Mouse (Mus musculus) heart, adult 9 months (tissue): ENCODE data around the gene B4galt5.
A peak's percentile ranks its signal among the peaks of the same experiment; 100 is the strongest.
"Not testable (repeated sequence)": the region's sequence is repeated elsewhere in the genome, so short reads cannot be mapped to it uniquely, and the experiment has no call there.

Source experiments
- DNase-seq, 2 experiments: peaks; one replicate each; pipeline ENCODE4 v3.0.0; 2022; ENCODE audit warnings: low spot score in 2 of 2

Gene B4galt5

GRCm38 (mm10) chr2:167348376-167349282, at the start of gene B4galt5:
TSS of gene B4galt5 (minus strand) at chr2:167349183.
- peak; percentile 26 to 40 for DNase-seq

DNA sequence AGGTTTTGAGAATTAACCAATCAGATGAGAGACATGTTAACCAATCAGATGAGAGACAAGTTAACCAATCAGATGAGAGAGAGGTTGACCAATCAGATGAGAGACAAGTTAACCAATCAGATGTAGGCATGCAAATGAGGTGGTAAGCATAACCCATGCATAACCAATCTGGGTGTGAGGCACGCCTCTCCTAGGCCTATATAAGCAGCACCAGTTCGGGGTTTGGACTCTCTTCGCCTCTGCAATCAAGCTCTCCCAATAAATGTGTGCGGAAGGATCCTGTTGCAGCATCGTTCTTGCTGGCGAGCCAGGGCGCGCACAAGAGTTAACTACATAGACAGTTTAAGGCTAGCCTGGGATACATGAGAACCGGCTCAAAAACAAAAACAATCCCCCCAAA, 47.4 kb upstream of the B4galt5 start:
- DNase-seq, result not testable (repeated sequence)

- DNase-seq, result no peak
These were observed 45.4 kb upstream of the B4galt5 start for GRCm38 (mm10) chr2:167394426-167394825.

DNA sequence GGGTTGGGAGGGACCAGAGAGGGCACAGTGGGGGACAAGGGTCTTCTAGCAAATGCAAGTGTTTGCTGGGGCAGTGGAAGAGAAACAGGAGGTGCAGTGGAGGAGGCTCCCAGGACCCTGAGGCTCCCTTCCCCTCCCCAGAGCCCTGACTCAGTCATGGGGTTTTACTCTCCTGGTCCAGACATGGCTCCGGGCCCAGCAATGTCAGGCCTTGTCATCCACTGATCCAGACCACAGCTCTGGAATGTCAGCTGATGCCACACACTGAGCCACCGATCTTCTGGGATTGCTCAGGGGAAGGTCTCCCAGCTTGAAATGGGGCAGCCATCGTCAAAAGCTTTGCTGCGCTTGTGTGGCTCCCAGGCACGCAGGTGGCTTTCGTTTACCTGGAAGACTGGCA, 38.0 kb upstream of the B4galt5 start:
- no peak for DNase-seq

- peak; percentile 62 to 75 for DNase-seq
These were observed 37.5 kb upstream of the B4galt5 start for GRCm38 (mm10) chr2:167386456-167386855.

GRCm38 (mm10) chr2:167383666-167384083, 34.7 kb upstream of the B4galt5 start:
- peak; percentile 79 to 85 for DNase-seq

DNA sequence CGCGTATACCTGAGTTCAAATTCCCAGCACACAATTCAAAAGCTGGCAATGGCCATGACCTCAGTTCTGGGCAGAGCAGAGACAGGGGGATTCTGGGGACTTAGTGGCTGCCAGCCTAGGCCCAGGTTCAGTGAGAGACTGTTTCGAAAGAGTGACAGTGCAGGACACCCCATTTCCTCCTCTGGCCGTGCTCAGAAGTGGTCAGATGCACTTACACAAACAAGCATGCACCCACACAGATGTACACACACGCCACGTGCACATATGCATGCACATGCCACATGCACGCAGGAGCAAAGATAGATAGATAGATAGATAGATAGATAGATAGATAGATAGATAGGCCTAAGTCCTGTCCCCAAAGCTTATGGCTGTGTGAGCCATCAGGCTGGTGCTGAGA, 33.4 kb upstream of the B4galt5 start:
- no peak for DNase-seq

- no peak for DNase-seq
These were observed 32.6 kb upstream of the B4galt5 start for GRCm38 (mm10) chr2:167381596-167381995.

- DNase-seq, result no peak
These were observed 31.8 kb upstream of the B4galt5 start for GRCm38 (mm10) chr2:167380615-167381285.

DNA sequence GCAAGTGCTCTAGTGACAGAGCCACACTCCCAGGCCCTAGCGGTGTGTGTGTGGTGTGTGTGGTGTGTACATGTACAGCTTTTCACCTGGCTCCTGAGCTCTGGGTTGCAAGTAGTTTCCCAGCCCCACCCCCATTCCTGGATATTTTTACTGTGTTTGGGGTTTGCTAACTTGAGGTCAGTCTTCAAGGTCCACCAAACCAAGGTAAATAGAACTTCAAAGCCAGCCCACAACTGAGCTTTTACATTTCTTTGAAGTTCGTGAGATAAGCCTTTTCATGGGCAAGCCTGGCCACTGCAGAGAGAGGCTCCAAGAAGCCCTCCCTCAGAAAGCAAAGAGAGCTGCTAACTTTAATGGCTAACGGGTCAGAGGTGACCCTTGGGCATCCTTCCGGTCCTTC, 30.0 kb upstream of the B4galt5 start:
- no peak for DNase-seq

DNA sequence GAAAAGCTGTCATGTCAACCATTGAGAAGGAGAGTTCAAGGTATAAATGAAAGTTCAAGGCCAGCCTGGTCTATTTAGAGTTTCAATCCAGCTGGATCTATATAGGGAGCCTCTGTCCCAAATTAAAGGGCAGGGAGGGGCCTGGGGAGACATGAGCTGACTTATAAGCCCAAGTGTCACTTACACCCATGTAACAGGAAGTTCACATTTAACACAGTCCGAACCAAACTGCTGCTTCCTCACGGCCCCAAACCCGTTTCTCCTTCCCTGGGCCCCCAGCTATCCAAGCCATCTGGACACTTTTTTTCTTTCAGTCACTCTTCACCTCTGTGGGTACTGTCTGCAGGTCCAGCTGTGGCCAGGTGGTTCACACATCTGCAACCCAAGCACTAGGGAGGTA, 28.7 kb upstream of the B4galt5 start:
- DNase-seq, result no peak

DNA sequence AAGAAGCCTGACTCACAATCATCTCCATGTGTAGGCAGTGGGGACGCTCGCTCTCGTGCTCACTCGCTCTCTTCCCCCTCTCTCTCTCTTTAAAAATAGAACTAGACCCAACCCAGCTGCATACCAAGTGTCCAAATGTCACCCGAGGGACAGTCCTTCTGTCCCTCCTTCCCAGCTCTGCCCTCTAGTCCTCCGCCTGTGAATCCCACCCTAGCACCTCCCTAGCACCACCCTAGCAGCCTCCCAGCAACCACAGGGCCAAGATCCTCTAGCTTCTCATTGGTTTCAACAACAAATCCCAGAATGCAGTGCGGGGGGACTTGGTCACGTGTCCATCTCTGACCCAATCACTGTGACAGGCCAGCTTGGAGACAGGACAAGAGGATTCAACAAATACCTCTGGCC, 27.2 kb upstream of the B4galt5 start:
- DNase-seq, result peak; percentile 65 to 71

DNA sequence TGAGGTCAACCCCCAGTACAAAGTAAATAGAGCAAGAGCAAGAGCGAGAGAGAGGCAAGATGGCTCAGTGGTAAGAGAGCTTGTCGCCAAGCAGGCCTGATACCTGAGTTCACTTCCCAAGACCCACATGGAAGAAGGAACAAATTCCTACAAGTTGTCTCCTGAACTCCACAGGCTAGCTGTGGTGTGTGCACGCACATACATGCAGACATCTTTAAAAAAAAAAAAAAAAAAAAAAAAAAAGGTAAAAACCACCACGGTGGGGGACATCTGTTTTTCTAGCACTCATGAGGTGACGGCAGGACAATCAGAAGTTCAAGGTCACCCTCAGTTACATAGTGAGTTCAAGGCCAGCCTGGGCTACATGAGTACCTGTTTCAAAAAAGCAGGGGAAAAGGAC, 26.7 kb upstream of the B4galt5 start:
- no peak for DNase-seq

DNA sequence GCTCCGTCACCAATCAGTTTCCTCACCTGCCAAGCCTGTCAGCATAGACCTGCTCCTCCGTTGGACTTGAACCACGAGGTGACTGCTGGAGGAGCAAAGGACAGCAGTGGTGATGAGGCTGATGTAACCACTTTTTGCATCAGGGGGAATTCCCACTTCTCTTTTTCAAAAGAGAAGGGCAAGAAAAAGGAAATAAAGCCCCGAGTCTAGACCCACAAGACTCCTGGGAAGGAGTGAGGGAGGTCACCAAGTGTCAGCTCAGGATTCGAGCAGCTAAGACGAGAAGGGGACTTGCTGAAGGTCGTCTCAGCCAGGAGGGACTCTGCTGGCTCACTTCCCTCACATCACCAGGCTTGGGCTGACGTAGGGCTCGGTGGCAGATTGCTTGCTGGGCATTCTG, 26.2 kb upstream of the B4galt5 start:
- DNase-seq, result peak in 1 of 2 experiments; percentile 49

DNA sequence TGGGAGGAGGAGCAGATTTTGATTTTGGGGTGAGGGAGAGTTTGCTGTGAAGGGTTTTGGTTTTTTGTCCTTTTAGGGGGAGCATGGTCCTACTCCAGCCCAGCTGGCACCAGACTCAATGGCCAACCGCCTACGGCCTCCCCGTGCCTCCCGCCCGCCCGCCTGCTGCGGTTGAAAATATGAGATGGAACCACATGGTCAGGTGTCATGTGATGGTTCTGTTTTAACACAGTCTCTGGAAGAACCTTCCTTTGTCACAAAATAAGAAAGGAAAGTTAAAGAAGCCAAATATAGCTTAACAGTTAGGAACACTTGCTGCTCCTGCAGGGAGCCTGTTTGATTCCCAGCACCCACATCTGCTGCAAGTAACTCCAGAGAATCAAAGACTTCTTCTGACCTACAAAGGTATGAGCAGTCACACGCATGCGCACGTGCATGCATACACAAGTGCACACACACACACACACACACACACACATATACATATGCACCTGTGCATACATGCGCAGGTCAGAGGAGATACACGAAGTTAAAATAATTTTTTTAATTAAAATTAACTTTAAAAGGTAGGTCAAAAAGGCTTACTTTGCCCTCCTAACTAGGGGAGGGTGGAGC, 25.3 kb upstream of the B4galt5 start:
- no peak for DNase-seq

DNA sequence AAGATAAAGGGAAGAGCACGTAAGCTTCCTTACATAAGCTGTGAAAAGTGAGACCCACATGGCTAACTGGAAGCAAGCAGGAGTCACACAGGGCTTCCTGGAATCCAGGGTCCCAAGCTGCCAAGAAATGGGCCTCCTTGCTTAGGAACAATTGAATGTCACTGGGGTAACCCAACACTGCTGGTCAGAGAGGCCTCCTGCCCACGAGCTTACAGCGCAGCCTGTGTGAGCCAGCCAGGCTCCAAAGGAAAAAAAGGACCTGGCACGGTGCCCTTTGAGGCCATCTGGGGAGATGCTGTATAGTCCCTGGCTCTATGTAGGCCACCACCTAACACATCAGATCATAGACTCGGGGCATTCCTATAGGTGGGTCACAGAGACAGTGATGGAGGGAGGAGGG, 24.3 kb upstream of the B4galt5 start:
- DNase-seq, result peak; percentile 67 to 71

DNA sequence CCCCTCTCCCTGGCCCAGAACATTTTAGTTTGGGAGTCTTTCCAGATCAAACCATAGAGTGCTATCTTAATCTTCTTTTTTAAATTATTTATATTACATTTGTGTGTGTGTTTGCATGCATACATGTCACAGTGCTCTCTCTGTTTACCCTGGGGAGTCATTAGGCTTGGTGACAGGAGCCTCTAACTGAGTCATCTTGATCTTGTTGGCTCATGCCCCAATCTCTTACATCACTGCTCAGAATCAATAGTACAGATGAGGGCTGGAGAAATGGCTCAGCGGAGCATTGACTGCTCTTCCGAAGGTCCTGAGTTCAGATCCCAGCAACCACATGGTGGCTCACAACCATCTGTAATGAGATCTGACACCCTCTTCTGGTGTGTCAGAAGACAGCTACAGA, 22.5 kb upstream of the B4galt5 start:
- DNase-seq, result no peak

DNA sequence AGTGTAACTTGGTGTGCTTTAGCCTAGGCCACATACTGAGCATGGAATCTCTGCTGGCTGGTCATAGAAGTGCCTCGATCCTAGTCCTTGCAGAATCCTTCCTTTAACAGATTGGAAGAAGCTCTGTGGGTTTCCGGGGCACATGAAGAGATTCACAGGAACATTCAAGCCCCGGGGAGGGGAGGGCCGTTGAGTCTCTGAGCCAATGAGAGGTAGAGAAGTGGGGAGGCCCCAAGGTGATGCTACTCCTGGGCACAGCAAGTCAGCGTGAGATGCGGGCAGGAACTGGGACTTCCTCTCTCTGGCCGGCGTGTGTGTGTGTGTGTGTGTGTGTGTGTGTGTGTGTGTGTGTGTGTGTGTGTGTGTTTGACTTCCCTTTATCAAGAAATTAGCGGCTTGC, 19.3 kb upstream of the B4galt5 start:
- peak in 1 of 2 experiments; percentile 41 for DNase-seq

DNA sequence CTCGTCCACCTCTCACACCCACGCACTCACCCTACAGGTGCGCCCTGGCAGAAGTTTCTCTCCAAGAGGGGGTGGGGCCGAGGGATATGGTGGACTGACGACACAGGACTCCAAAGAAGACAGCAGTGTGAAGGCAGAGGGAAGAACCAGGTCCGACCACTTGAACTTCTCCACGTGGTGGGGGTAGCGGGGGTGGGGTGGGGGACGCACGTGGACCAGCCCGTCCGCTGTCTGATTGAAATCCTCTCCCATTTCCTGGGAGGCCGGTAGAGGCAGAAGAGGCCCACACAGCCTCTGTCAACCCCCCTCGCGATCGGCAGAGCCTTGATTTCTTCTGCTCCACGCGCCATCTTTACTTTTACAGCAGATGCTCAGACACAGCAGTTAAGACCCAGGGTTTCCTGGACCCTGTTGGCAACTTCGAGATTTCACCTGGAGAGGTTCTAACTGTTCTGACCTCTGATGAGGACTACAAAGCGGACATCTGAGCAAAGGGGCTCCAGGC, 18.8 kb upstream of the B4galt5 start:
- no peak for DNase-seq

GRCm38 (mm10) chr2:167367325-167367724, 18.3 kb upstream of the B4galt5 start:
- DNase-seq, result no peak

DNA sequence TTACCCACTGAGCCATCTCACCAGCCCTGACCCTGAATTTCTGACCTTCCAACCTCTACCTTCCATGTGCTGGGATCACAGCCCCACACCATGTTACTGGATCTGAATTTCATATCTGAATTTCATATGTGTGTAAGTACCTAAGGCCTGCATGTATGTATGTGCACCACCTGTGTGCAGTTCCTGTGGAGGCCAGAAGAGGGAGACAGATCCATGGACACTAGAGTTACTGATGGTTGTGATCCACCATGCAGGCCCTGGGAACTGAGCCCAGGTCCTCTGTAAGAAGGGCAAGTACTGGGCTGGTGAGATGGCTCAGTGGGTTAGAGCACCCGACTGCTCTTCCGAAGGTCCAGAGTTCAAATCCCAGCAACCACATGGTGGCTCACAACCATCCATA, 16.1 kb upstream of the B4galt5 start:
- DNase-seq, result no peak

DNA sequence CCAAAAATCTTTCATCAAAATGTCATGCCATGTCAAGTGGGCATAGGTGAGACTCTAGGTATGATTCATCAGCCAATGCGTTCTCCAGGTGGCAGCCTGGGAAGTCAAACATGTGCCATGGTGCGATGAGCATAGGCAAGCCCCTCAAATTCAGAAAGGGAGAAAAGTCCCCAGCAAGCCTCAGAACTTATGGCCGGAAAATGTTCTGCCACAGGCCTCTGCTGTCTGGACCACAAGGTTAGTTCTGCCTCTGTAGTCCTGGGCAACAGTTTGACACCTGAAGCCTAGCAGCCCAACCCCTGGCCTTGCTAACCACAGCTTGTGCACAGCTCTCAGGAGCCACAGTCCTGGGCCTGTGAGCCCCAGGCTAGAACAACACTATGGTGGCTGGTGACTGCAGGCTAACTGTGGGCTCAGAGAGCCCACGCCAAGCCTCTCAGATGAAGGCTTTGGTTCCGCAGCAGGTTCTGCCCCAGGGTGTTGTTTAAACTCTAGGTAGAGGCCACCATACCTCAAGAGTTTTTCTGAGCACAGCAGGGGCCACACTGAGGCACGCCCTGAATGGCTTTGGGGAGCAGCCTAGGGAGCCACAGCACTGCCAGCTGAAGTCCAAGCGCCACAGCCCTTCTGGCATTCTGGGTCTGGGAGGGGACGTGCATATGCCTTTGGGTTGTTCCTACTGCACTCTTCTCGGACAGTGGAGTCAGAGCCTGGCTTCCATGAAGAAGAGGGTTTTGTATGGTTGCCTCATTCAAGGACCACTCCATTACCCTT, 14.5 kb upstream of the B4galt5 start:
- DNase-seq, result no peak
